Mouse (Mus musculus): ENCODE data around the gene Rap1a.

DNA sequence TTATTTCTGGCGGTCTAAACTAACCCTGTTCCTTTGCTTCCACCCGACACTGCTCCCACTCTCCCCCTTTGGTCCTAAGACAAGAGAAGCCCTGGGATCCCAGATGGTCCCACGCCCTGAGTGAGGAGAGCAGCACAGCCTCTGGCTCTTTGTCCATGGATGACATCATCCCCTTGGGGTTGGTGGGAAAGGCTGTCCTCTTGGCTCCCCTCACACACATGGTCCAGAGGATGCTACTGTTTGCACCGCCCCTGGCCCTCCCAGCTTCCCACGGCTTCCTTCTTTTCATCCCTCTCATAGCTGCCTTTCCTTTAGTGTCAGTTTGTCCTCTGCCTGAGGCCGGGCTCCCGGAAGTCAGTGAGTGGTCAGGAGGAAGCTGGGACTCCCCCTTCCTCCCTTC is 89.4 kb downstream of the Rap1a start:
- TF ChIP-seq CTCF (IDR thresholded peaks at IDR 0.05): no peak
- TF ChIP-seq EP300 (IDR thresholded peaks at IDR 0.05): no peak
